Mouse (Mus musculus) midbrain, embryonic 16.5 days (tissue): ENCODE measurements around the gene Sik3. TPM values are rescaled to one million over a fixed set of nuclear protein-coding genes. Genes with fewer than 3 reads are reported as not detected.

Source experiments
- ATAC-seq: fragments of 200-750 bp; cut with Nextera tagmentation; 2 replicates; pipeline ENCODE4 v1.8.0; 2017; ENCODE audit warnings: moderate TSS enrichment
- H3K27ac ChIP-seq: fragments of 300-500 bp; sonication (generic); 2 replicates; pipeline ENCODE4 v1.5.1; 2014; ENCODE audit warnings: mild to moderate bottlenecking, low read length, mixed read lengths
- H3K27me3 ChIP-seq: fragments of 300-500 bp; sonication (generic); 2 replicates; pipeline ENCODE4 v1.6.1; 2014; ENCODE audit warnings: low read depth, low read length, mixed read lengths; ENCODE audit not compliant: control insufficient read depth, insufficient read depth
- H3K36me3 ChIP-seq: fragments of 300-500 bp; sonication (generic); 2 replicates; pipeline ENCODE4 v1.6.1; 2014; ENCODE audit warnings: mild to moderate bottlenecking, low read length, moderate library complexity, mixed read lengths; ENCODE audit not compliant: control insufficient read depth, insufficient read depth
- H3K4me1 ChIP-seq: fragments of 300-500 bp; sonication (generic); 2 replicates; pipeline ENCODE4 v1.6.1; 2014; ENCODE audit warnings: mild to moderate bottlenecking, low read length, mixed read lengths; ENCODE audit not compliant: control insufficient read depth, insufficient read depth
- H3K4me2 ChIP-seq: fragments of 300-500 bp; sonication (generic); 2 replicates; pipeline ENCODE4 v1.6.1; 2014; ENCODE audit warnings: mild to moderate bottlenecking, low read length, mixed read lengths
- H3K4me3 ChIP-seq: fragments of 300-500 bp; sonication (generic); 2 replicates; pipeline ENCODE4 v1.5.1; 2014; ENCODE audit warnings: low read depth, mild to moderate bottlenecking, low read length, moderate library complexity, mixed read lengths
- H3K9ac ChIP-seq: fragments of 300-500 bp; sonication (generic); 2 replicates; pipeline ENCODE4 v1.6.1; 2014; ENCODE audit warnings: low read depth, low read length, mixed read lengths
- H3K9me3 ChIP-seq: fragments of 300-500 bp; sonication (generic); replicated peaks from 2 replicates; pipeline ENCODE4 v1.6.1; 2014; ENCODE audit warnings: mild to moderate bottlenecking, low read length, mixed read lengths; ENCODE audit not compliant: control insufficient read depth, poor library complexity, severe bottlenecking
- WGBS: fragments of 180-500 bp; shearing (Covaris S2); extraction: QIAGEN DNeasy Blood & Tissue Kit; methylation state at CpG from one replicate; pipeline ENCODE4 v1.1.7; 2014; 5-methylcytosine and 5-hydroxymethylcytosine counted together
- polyA plus RNA-seq: library from polyadenylated mRNA; unstranded; fragments of >200 nt; fragmentation: Nextera tagmentation; extraction: Ambion mirVana; gene quantifications from 2 replicates; pipeline ENCODE4 v1.2.1, GENCODE M21; 2015

Sik3 gene
- polyA plus RNA-seq, 1 experiment from 2014 or later, result 5.1 TPM

GRCm38 (mm10) chr9:46243122-46243521, 230.5 kb downstream of the Sik3 start:
- H3K27me3 ChIP-seq, result no peaks in the 10 kb centered on the region
- H3K9ac ChIP-seq, result no peak overlapping the region
- no peaks in the 10 kb centered on the region; the same call in 1 of the 2 replicates for H3K4me1 ChIP-seq
- no peaks in the 10 kb centered on the region for H3K9me3 ChIP-seq
- H3K36me3 ChIP-seq, result no peaks in the 10 kb centered on the region
- no peak overlapping the region for H3K27ac ChIP-seq
- H3K4me2 ChIP-seq, result no peak overlapping the region
- H3K4me3 ChIP-seq, result no peak overlapping the region
- ATAC-seq, result no peak
- WGBS, result 66% methylated on average over 4 of the region's 4 CpGs

GRCm38 (mm10) chr9:46243584-46243983, 231.0 kb downstream of the Sik3 start:
- WGBS, result 62% methylated on average over 8 of the region's 8 CpGs
- ATAC-seq, result no peak
- H3K27me3 ChIP-seq, result no peaks in the 10 kb centered on the region
- H3K27ac ChIP-seq, result no peak overlapping the region
- no peak overlapping the region for H3K4me3 ChIP-seq
- no peaks in the 10 kb centered on the region; the same call in 1 of the 2 replicates for H3K4me1 ChIP-seq
- H3K4me2 ChIP-seq, result no peak overlapping the region
- H3K36me3 ChIP-seq, result no peaks in the 10 kb centered on the region
- no peak overlapping the region for H3K9ac ChIP-seq
- no peaks in the 10 kb centered on the region for H3K9me3 ChIP-seq

GRCm38 (mm10) chr9:46246752-46247324, 234.2 kb downstream of the Sik3 start:
- H3K4me2 ChIP-seq, result no peak overlapping the region
- no peaks in the 10 kb centered on the region; the same call in 1 of the 2 replicates for H3K4me1 ChIP-seq
- H3K27ac ChIP-seq, result no peak overlapping the region
- no peak overlapping the region for H3K9ac ChIP-seq
- H3K27me3 ChIP-seq, result peaks cover 1% of the 10 kb centered on the region
- WGBS, result 26% methylated on average over 10 of the region's 11 CpGs
- no peaks in the 10 kb centered on the region for H3K9me3 ChIP-seq
- H3K4me3 ChIP-seq, result no peak overlapping the region
- ATAC-seq, result peak; percentile 89
- H3K36me3 ChIP-seq, result no peaks in the 10 kb centered on the region

GRCm38 (mm10) chr9:46256177-46256576, 243.6 kb downstream of the Sik3 start:
- WGBS, result 91% methylated on average over 7 of the region's 7 CpGs
- H3K27ac ChIP-seq, result no peak overlapping the region

GRCm38 (mm10) chr9:46256658-46257385, 244.2 kb downstream of the Sik3 start:
- H3K9ac ChIP-seq, result no peak overlapping the region
- ATAC-seq, result no peak
- H3K27ac ChIP-seq, result no peak overlapping the region
- H3K27me3 ChIP-seq, result peaks cover 10% of the 10 kb centered on the region
- no peaks in the 10 kb centered on the region for H3K9me3 ChIP-seq
- H3K36me3 ChIP-seq, result no peaks in the 10 kb centered on the region
- WGBS, result 90% methylated on average over 10 of the region's 10 CpGs
- H3K4me3 ChIP-seq, result no peak overlapping the region
- no peaks in the 10 kb centered on the region for H3K4me1 ChIP-seq
- H3K4me2 ChIP-seq, result no peak overlapping the region

More at GRCm38 (mm10) chr9:46256177-46256576, 243.6 kb downstream of the Sik3 start:
- ATAC-seq, result no peak
- Histone ChIP-seq H3K9ac (no peak overlapping the region), H3K36me3 (no peaks in the 10 kb centered on the region), H3K9me3 (no peaks in the 10 kb centered on the region), H3K4me1 (no peaks in the 10 kb centered on the region), H3K4me3 (no peak overlapping the region), H3K4me2 (no peak overlapping the region), H3K27me3 (peaks cover 11% of the 10 kb centered on the region)

GRCm38 (mm10) chr9:46257546-46257945, 244.9 kb downstream of the Sik3 start:
- Histone ChIP-seq H3K4me3 (no peak overlapping the region), H3K4me2 (no peak overlapping the region), H3K27ac (no peak overlapping the region), H3K9ac (no peak overlapping the region), H3K27me3 (peaks cover 8% of the 10 kb centered on the region), H3K9me3 (no peaks in the 10 kb centered on the region), H3K4me1 (no peaks in the 10 kb centered on the region), H3K36me3 (no peaks in the 10 kb centered on the region)
- 85% methylated on average over 3 of the region's 3 CpGs for WGBS
- no peak for ATAC-seq

GRCm38 (mm10) chr9:46259111-46259510, 246.5 kb downstream of the Sik3 start:
- H3K4me3 ChIP-seq, result no peak overlapping the region
- no peak overlapping the region for H3K27ac ChIP-seq
- no peak for ATAC-seq
- H3K36me3 ChIP-seq, result no peaks in the 10 kb centered on the region
- peaks cover 8% of the 10 kb centered on the region for H3K27me3 ChIP-seq
- H3K4me1 ChIP-seq, result no peaks in the 10 kb centered on the region
- WGBS, result 91% methylated on average over 6 of the region's 6 CpGs
- no peak overlapping the region for H3K4me2 ChIP-seq
- H3K9ac ChIP-seq, result no peak overlapping the region
- no peaks in the 10 kb centered on the region for H3K9me3 ChIP-seq

- Histone ChIP-seq H3K9me3 (no peaks in the 10 kb centered on the region), H3K4me3 (no peak overlapping the region), H3K27ac (no peak overlapping the region), H3K9ac (no peak overlapping the region), H3K4me2 (no peak overlapping the region), H3K4me1 (no peaks in the 10 kb centered on the region), H3K36me3 (no peaks in the 10 kb centered on the region), H3K27me3 (peaks cover 5% of the 10 kb centered on the region)
- ATAC-seq, result no peak
- 85% methylated on average over 7 of the region's 7 CpGs for WGBS
Observed at GRCm38 (mm10) chr9:46261131-46261530, 248.5 kb downstream of the Sik3 start.

GRCm38 (mm10) chr9:46268343-46268873, 255.8 kb downstream of the Sik3 start, which contains the start of gene Apoa5:
Apoa5 (plus strand) TSS chr9:46268633.
- Histone ChIP-seq H3K4me1 (no peaks in the 10 kb centered on the region; the same call in 1 of the 2 replicates), H3K27me3 (peaks cover 19% of the 10 kb centered on the region), H3K36me3 (no peaks in the 10 kb centered on the region), H3K4me3 (no peak within 1 kb of the TSS), H3K4me2 (no peak within 1 kb of the TSS), H3K9ac (no peak within 1 kb of the TSS), H3K27ac (no peak within 1 kb of the TSS), H3K9me3 (no peaks in the 10 kb centered on the region)
- WGBS, result 62% methylated on average over 7 of the region's 7 CpGs
- ATAC-seq, result no peak
